ENCODE assay signal across 18 mouse cellular contexts in genomic region chr12:29275676-29276075, GRCm38 (mm10).
DNase-seq lines count a peak whose midpoint lies in the region; ATAC-seq and TF ChIP-seq lines count a peak whose summit lies in the region.
"Had no signal": no experiment of that assay in that cellular context is flagged by ENCODE, and none has a peak within 500 bp of the region (broad histone marks: within the 10 kb centered on the region; RNA-seq: fewer than 3 reads in every experiment).

No protein-coding gene starts in this region.

- DNase-seq in heart, adult 8-10 months (ENCODE audit: low spot score), result no peak
- DNase-seq in hindbrain, postnatal 0 days (ENCODE audit: low spot score), result peak; percentile 21
- DNase-seq in yolk sac, embryonic 10.5 days (ENCODE audit: low spot score), result no peak
- DNase-seq: adrenal gland, adult 2 months; adrenal gland, postnatal 25 days; cerebellum, adult 2 months; cerebellum, postnatal 10 days; forebrain, postnatal 0 days; gastrocnemius, postnatal 14 days; heart, postnatal 10 days had no signal

- ATAC-seq in heart, embryonic 15.5 days (replicated peaks; ENCODE audit: insufficient number of reproducible peaks, insufficient read depth, low FRiP score, low read depth), result 0 out of 2 replicates have a peak, but pooled peaks have one; percentile 47
- ATAC-seq in hindbrain, postnatal 0 days, result no peak
- ATAC-seq in hindbrain, embryonic 16.5 days, result no peak
- ATAC-seq in neural tube, embryonic 13.5 days (ENCODE audit: low read depth), result no peak
- no peak for ATAC-seq in neural tube, embryonic 15.5 days (ENCODE audit: low FRiP score)
- ATAC-seq: forebrain, embryonic 13.5 days; forebrain, postnatal 0 days; intestine, embryonic 16.5 days had no signal

- no peak overlapping the region for H3K27ac ChIP-seq in heart, embryonic 15.5 days
- H3K27ac ChIP-seq in hindbrain, postnatal 0 days, result no peak overlapping the region
- no peak overlapping the region for H3K27ac ChIP-seq in hindbrain, embryonic 16.5 days (ENCODE audit: low read depth, low read length)
- peak overlapping the region; percentile 61 for H3K27ac ChIP-seq in neural tube, embryonic 13.5 days (replicated peaks)
- H3K27ac ChIP-seq in neural tube, embryonic 15.5 days (replicated peaks), result no peak overlapping the region
- H3K27ac ChIP-seq: embryonic facial prominence, embryonic 10.5 days; forebrain, embryonic 13.5 days; heart, embryonic 10.5 days had no signal

- H3K9ac ChIP-seq in heart, embryonic 15.5 days, result no peak overlapping the region
- H3K9ac ChIP-seq in hindbrain, postnatal 0 days (replicated peaks; ENCODE audit: low read length), result no peak overlapping the region
- H3K9ac ChIP-seq in hindbrain, embryonic 16.5 days (ENCODE audit: low read depth, low read length), result no peak overlapping the region
- H3K9ac ChIP-seq in neural tube, embryonic 13.5 days, result no peak overlapping the region
- H3K9ac ChIP-seq in neural tube, embryonic 15.5 days (replicated peaks), result no peak overlapping the region
- H3K9ac ChIP-seq: forebrain, embryonic 13.5 days; forebrain, postnatal 0 days had no signal

- peaks cover 12% of the 10 kb centered on the region for H3K4me1 ChIP-seq in heart, embryonic 15.5 days (replicated peaks)
- peaks cover 11% of the 10 kb centered on the region for H3K4me1 ChIP-seq in hindbrain, postnatal 0 days (ENCODE audit: insufficient read depth, low read length)
- peaks cover 12% of the 10 kb centered on the region for H3K4me1 ChIP-seq in hindbrain, embryonic 16.5 days (ENCODE audit: control insufficient read depth, insufficient read depth, low read depth, low read length)
- H3K4me1 ChIP-seq in neural tube, embryonic 13.5 days (replicated peaks), result peaks cover 18% of the 10 kb centered on the region
- H3K4me1 ChIP-seq in neural tube, embryonic 15.5 days, result peaks cover 24% of the 10 kb centered on the region

- no peak overlapping the region for H3K4me3 ChIP-seq in heart, embryonic 15.5 days
- no peak overlapping the region for H3K4me3 ChIP-seq in hindbrain, postnatal 0 days (ENCODE audit: low read length)
- H3K4me3 ChIP-seq in hindbrain, embryonic 16.5 days (ENCODE audit: low read length), result no peak overlapping the region
- H3K4me3 ChIP-seq in neural tube, embryonic 13.5 days, result no peak overlapping the region
- H3K4me3 ChIP-seq in neural tube, embryonic 15.5 days (replicated peaks), result no peak overlapping the region
- H3K4me3 ChIP-seq: embryonic facial prominence, embryonic 10.5 days; forebrain, embryonic 13.5 days; heart, embryonic 10.5 days had no signal

- no peaks in the 10 kb centered on the region for H3K36me3 ChIP-seq in heart, embryonic 15.5 days
- H3K36me3 ChIP-seq in hindbrain, postnatal 0 days (ENCODE audit: insufficient read depth, low read length), result no peaks in the 10 kb centered on the region
- H3K36me3 ChIP-seq in hindbrain, embryonic 16.5 days (ENCODE audit: control insufficient read depth, insufficient read depth, low read length), result no peaks in the 10 kb centered on the region
- no peaks in the 10 kb centered on the region for H3K36me3 ChIP-seq in neural tube, embryonic 13.5 days
- no peaks in the 10 kb centered on the region for H3K36me3 ChIP-seq in neural tube, embryonic 15.5 days
- H3K36me3 ChIP-seq: embryonic facial prominence, embryonic 10.5 days; heart, embryonic 10.5 days had no signal

- H3K9me3 ChIP-seq in heart, embryonic 15.5 days (replicated peaks), result no peaks in the 10 kb centered on the region
- H3K9me3 ChIP-seq in hindbrain, postnatal 0 days (ENCODE audit: low read length), result no peaks in the 10 kb centered on the region
- no peaks in the 10 kb centered on the region for H3K9me3 ChIP-seq in hindbrain, embryonic 16.5 days (ENCODE audit: control insufficient read depth, low read length)
- H3K9me3 ChIP-seq in neural tube, embryonic 13.5 days, result peaks cover 7% of the 10 kb centered on the region; the same call in 1 of the 2 replicates
- no peaks in the 10 kb centered on the region for H3K9me3 ChIP-seq in neural tube, embryonic 15.5 days (replicated peaks)
- H3K9me3 ChIP-seq: embryonic facial prominence, embryonic 10.5 days; forebrain, embryonic 13.5 days; heart, embryonic 10.5 days had no signal

- H3K27me3 ChIP-seq in heart, embryonic 15.5 days, result no peaks in the 10 kb centered on the region
- H3K27me3 ChIP-seq in hindbrain, postnatal 0 days (ENCODE audit: insufficient read depth, low read length), result no peaks in the 10 kb centered on the region
- H3K27me3 ChIP-seq in hindbrain, embryonic 16.5 days (replicated peaks; ENCODE audit: control insufficient read depth, insufficient read depth, low read length), result no peaks in the 10 kb centered on the region
- H3K27me3 ChIP-seq in neural tube, embryonic 13.5 days, result no peaks in the 10 kb centered on the region
- no peaks in the 10 kb centered on the region for H3K27me3 ChIP-seq in neural tube, embryonic 15.5 days (replicated peaks)
- H3K27me3 ChIP-seq: forebrain, embryonic 13.5 days had no signal

- H3K4me2 ChIP-seq in heart, embryonic 15.5 days, result no peak overlapping the region
- H3K4me2 ChIP-seq in hindbrain, postnatal 0 days (ENCODE audit: low read depth, low read length), result no peak overlapping the region
- H3K4me2 ChIP-seq in hindbrain, embryonic 16.5 days (ENCODE audit: low read length), result no peak overlapping the region
- no peak overlapping the region for H3K4me2 ChIP-seq in neural tube, embryonic 13.5 days
- H3K4me2 ChIP-seq in neural tube, embryonic 15.5 days, result no peak overlapping the region
- H3K4me2 ChIP-seq: forebrain, embryonic 13.5 days had no signal

- 40% methylated on average over 4 of the region's 4 CpGs for WGBS in heart, embryonic 15.5 days
- 34% methylated on average over 4 of the region's 4 CpGs for WGBS in hindbrain, postnatal 0 days
- 54% methylated on average over 4 of the region's 4 CpGs for WGBS in hindbrain, embryonic 16.5 days
- 66% methylated on average over 4 of the region's 4 CpGs for WGBS in neural tube, embryonic 13.5 days
- WGBS in neural tube, embryonic 15.5 days, result 66% methylated on average over 4 of the region's 4 CpGs

- no peak for TF ChIP-seq CTCF in hindbrain, postnatal 0 days (IDR thresholded peaks at IDR 0.05; ENCODE audit: low read depth)
